Comparison of ENCODE assay signal across 8 mouse cellular contexts in the genomic region with DNA sequence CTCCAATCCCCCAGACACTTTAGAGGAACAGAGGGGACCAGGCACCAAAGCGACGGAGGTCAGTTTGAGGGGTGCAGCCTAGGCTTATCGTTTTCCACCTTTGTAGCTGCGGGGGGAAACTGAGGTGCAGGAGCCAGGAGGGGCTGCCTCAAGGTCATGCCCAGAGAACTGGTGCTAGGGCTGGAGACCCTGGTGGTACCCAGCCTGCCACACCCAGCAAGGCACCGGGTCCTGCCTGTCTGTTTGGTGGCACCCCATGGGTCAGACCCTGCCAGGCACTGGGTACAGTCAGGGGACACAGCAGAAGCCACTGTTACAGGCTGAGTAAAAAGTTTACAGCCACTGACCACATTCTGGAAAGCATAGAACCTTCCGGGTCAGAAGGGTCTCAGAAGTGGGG. TPM values are rescaled to one million over a fixed set of nuclear protein-coding genes. Genes with fewer than 3 reads are reported as not detected.
DNase-seq lines count a peak whose midpoint lies in the region; ATAC-seq and TF ChIP-seq lines count a peak whose summit lies in the region.

No protein-coding gene starts in this region.

- ATAC-seq in liver, embryonic 11.5 days (replicated peaks; ENCODE audit: low FRiP score), result no peak
- no peak for ATAC-seq in liver, postnatal 0 days
- ATAC-seq in intestine, embryonic 14.5 days (replicated peaks; ENCODE audit: low FRiP score, low TSS enrichment, low read depth), result no peak
- no peak for ATAC-seq in neural tube, embryonic 13.5 days (ENCODE audit: low read depth)
- no peak for ATAC-seq in megakaryocyte, adult 5-6 weeks (ENCODE audit: poor library complexity, severe bottlenecking)

- peaks cover 8% of the 10 kb centered on the region for H3K4me1 ChIP-seq in liver, embryonic 11.5 days (replicated peaks; ENCODE audit: control insufficient read depth, insufficient read depth, low read length)
- H3K4me1 ChIP-seq in liver, postnatal 0 days (ENCODE audit: insufficient read depth), result peaks cover 3% of the 10 kb centered on the region; the same call in 1 of the 2 replicates
- peaks cover 67% of the 10 kb centered on the region for H3K4me1 ChIP-seq in forebrain, embryonic 10.5 days
- H3K4me1 ChIP-seq in intestine, embryonic 14.5 days (replicated peaks; ENCODE audit: control insufficient read depth, insufficient read depth, low read length), result peaks cover 14% of the 10 kb centered on the region
- H3K4me1 ChIP-seq in neural tube, embryonic 13.5 days (replicated peaks), result peaks cover 39% of the 10 kb centered on the region

- H3K36me3 ChIP-seq in liver, embryonic 11.5 days (ENCODE audit: control insufficient read depth, insufficient read depth, low read length), result no peaks in the 10 kb centered on the region; the same call in 1 of the 2 replicates
- H3K36me3 ChIP-seq in liver, postnatal 0 days (replicated peaks; ENCODE audit: insufficient read depth, low read length), result no peaks in the 10 kb centered on the region
- H3K36me3 ChIP-seq in forebrain, embryonic 10.5 days (replicated peaks), result peaks cover 37% of the 10 kb centered on the region
- H3K36me3 ChIP-seq in intestine, embryonic 14.5 days (ENCODE audit: control insufficient read depth, insufficient read depth, low read length), result peaks cover 10% of the 10 kb centered on the region
- peaks cover 7% of the 10 kb centered on the region; the same call in 1 of the 2 replicates for H3K36me3 ChIP-seq in neural tube, embryonic 13.5 days

- H3K27me3 ChIP-seq in liver, embryonic 11.5 days (replicated peaks; ENCODE audit: control insufficient read depth, insufficient read depth, low read length), result peaks cover 36% of the 10 kb centered on the region
- peaks cover 39% of the 10 kb centered on the region for H3K27me3 ChIP-seq in liver, postnatal 0 days (ENCODE audit: insufficient read depth, low read length)
- peaks cover 38% of the 10 kb centered on the region for H3K27me3 ChIP-seq in forebrain, embryonic 10.5 days (ENCODE audit: poor library complexity, severe bottlenecking)
- H3K27me3 ChIP-seq in intestine, embryonic 14.5 days (replicated peaks; ENCODE audit: control insufficient read depth, insufficient read depth, low read length), result no peaks in the 10 kb centered on the region
- no peaks in the 10 kb centered on the region for H3K27me3 ChIP-seq in neural tube, embryonic 13.5 days

- no peak for DNase-seq in liver, embryonic 11.5 days (ENCODE audit: low spot score)
- DNase-seq in liver, postnatal 0 days, result no peak
- no peak for DNase-seq in forebrain, embryonic 10.5 days (ENCODE audit: extremely low spot score, low spot score)
- DNase-seq in intestine, embryonic 14.5 days (ENCODE audit: low spot score), result no peak
- no peak for DNase-seq in right cerebral cortex, postnatal 25 days
- DNase-seq in left cerebral cortex, postnatal 10 days (ENCODE audit: extremely low spot score in 1 of 2, low spot score in 2 of 2), result no peak

- peak overlapping the region; percentile 76 for H3K4me2 ChIP-seq in liver, embryonic 11.5 days
- no peak overlapping the region for H3K4me2 ChIP-seq in liver, postnatal 0 days (ENCODE audit: low read depth, low read length)
- H3K4me2 ChIP-seq in intestine, embryonic 14.5 days (ENCODE audit: low read length), result peak overlapping the region; percentile 71
- peak overlapping the region; percentile 93 for H3K4me2 ChIP-seq in neural tube, embryonic 13.5 days

- WGBS in liver, embryonic 11.5 days, result 52% methylated on average over 6 of the region's 6 CpGs
- 57% methylated on average over 6 of the region's 6 CpGs for WGBS in liver, postnatal 0 days (ENCODE audit: insufficient replicate concordance)
- WGBS in forebrain, embryonic 10.5 days, result 53% methylated on average over 6 of the region's 6 CpGs
- WGBS in intestine, embryonic 14.5 days, result 39% methylated on average over 6 of the region's 6 CpGs
- WGBS in neural tube, embryonic 13.5 days, result 51% methylated on average over 6 of the region's 6 CpGs

- intact Hi-C loops in left cerebral cortex, postnatal 10 days (cut with DNase I), result no loop called here

- H3K27ac ChIP-seq in liver, embryonic 11.5 days (ENCODE audit: low read depth, low read length), result no peak overlapping the region
- H3K27ac ChIP-seq in liver, postnatal 0 days (ENCODE audit: low read depth), result no peak overlapping the region
- peak overlapping the region; percentile 90 for H3K27ac ChIP-seq in forebrain, embryonic 10.5 days
- no peak overlapping the region for H3K27ac ChIP-seq in intestine, embryonic 14.5 days (ENCODE audit: low read depth)
- H3K27ac ChIP-seq in neural tube, embryonic 13.5 days (replicated peaks), result no peak overlapping the region

- no peak for TF ChIP-seq CTCF in liver, postnatal 0 days (IDR thresholded peaks at IDR 0.05; ENCODE audit: low read depth)

- no peaks in the 10 kb centered on the region for H3K9me3 ChIP-seq in liver, embryonic 11.5 days (ENCODE audit: control insufficient read depth, low read length)
- H3K9me3 ChIP-seq in liver, postnatal 0 days (ENCODE audit: low read length), result no peaks in the 10 kb centered on the region
- no peaks in the 10 kb centered on the region for H3K9me3 ChIP-seq in forebrain, embryonic 10.5 days
- H3K9me3 ChIP-seq in intestine, embryonic 14.5 days (ENCODE audit: control insufficient read depth, low read length), result no peaks in the 10 kb centered on the region
- H3K9me3 ChIP-seq in neural tube, embryonic 13.5 days, result no peaks in the 10 kb centered on the region

- H3K4me3 ChIP-seq in liver, embryonic 11.5 days (ENCODE audit: low read depth, low read length), result peak overlapping the region; percentile 64
- no peak overlapping the region for H3K4me3 ChIP-seq in liver, postnatal 0 days (ENCODE audit: low read depth, low read length)
- peak overlapping the region; percentile 92 for H3K4me3 ChIP-seq in forebrain, embryonic 10.5 days
- peak overlapping the region; percentile 70 for H3K4me3 ChIP-seq in intestine, embryonic 14.5 days (ENCODE audit: low read depth, low read length)
- peak overlapping the region; percentile 89 for H3K4me3 ChIP-seq in neural tube, embryonic 13.5 days

- TF ChIP-seq EP300 in liver, postnatal 0 days (IDR thresholded peaks at IDR 0.05; ENCODE audit: low read depth), result no peak

- peak overlapping the region; percentile 65 for H3K9ac ChIP-seq in liver, embryonic 11.5 days (ENCODE audit: low read depth, low read length)
- H3K9ac ChIP-seq in liver, postnatal 0 days (replicated peaks), result no peak overlapping the region
- peak overlapping the region; percentile 83 for H3K9ac ChIP-seq in intestine, embryonic 14.5 days (ENCODE audit: low read length)
- peak overlapping the region; percentile 98 for H3K9ac ChIP-seq in neural tube, embryonic 13.5 days

RNA-seq across cellular contexts. Expression of a gene that starts 1.0 kb away (rescaled TPM):
- 9.4 and 10.7 TPM in 2 replicates for polyA plus RNA-seq in liver, embryonic 11.5 days (2014; fragmentation: Nextera tagmentation; extraction: Ambion mirVana)
- 0.15 and 0.18 TPM in 2 replicates for polyA plus RNA-seq in liver, postnatal 0 days (2015; fragmentation: Nextera tagmentation; extraction: Ambion mirVana)
- polyA plus RNA-seq in forebrain, embryonic 10.5 days (2016; fragmentation: Nextera tagmentation; extraction: Ambion mirVana), result 23.2 and 24.2 TPM in 2 replicates
- polyA plus RNA-seq in intestine, embryonic 14.5 days (2014; fragmentation: Nextera tagmentation; extraction: Ambion mirVana), result 10.2 and 12.2 TPM in 2 replicates
- polyA plus RNA-seq in neural tube, embryonic 13.5 days (2015; fragmentation: Nextera tagmentation; extraction: Ambion mirVana), result 34.0 and 34.8 TPM in 2 replicates
- total RNA-seq in left cerebral cortex, postnatal 10 days (2021), result 10 to 100 TPM; 18.4 to 19.1 TPM
- total RNA-seq in megakaryocyte, adult 5-6 weeks (2015), result 0.49 TPM in 1 of 2 replicates, not detected in the other
- 0.12 TPM in 1 of 2 replicates, not detected in the other for total RNA-seq in megakaryocyte, adult 5-6 weeks (2017)

RNA-seq across cellular contexts. Expression of a gene that starts 7.5 kb away (rescaled TPM):
- 21.8 and 27.4 TPM in 2 replicates for polyA plus RNA-seq in liver, embryonic 11.5 days (2014; fragmentation: Nextera tagmentation; extraction: Ambion mirVana)
- 6.7 and 6.8 TPM in 2 replicates for polyA plus RNA-seq in liver, postnatal 0 days (2015; fragmentation: Nextera tagmentation; extraction: Ambion mirVana)
- polyA plus RNA-seq in forebrain, embryonic 10.5 days (2016; fragmentation: Nextera tagmentation; extraction: Ambion mirVana), result 9.8 and 10.7 TPM in 2 replicates
- 15.8 and 16.7 TPM in 2 replicates for polyA plus RNA-seq in intestine, embryonic 14.5 days (2014; fragmentation: Nextera tagmentation; extraction: Ambion mirVana)
- 11.4 and 16.3 TPM in 2 replicates for polyA plus RNA-seq in neural tube, embryonic 13.5 days (2015; fragmentation: Nextera tagmentation; extraction: Ambion mirVana)
- total RNA-seq in left cerebral cortex, postnatal 10 days (2021), result 1 to 10 TPM; 4.5 TPM
- 19.3 and 21.0 TPM in 2 replicates for total RNA-seq in megakaryocyte, adult 5-6 weeks (2015)
- 18.8 and 20.9 TPM in 2 replicates for total RNA-seq in megakaryocyte, adult 5-6 weeks (2017)

RNA-seq across cellular contexts. Expression of a gene that starts 14.5 kb away (rescaled TPM):
- polyA plus RNA-seq in liver, embryonic 11.5 days (2014; fragmentation: Nextera tagmentation; extraction: Ambion mirVana), result 22.5 and 25.1 TPM in 2 replicates
- 87.0 and 93.3 TPM in 2 replicates for polyA plus RNA-seq in liver, postnatal 0 days (2015; fragmentation: Nextera tagmentation; extraction: Ambion mirVana)
- polyA plus RNA-seq in forebrain, embryonic 10.5 days (2016; fragmentation: Nextera tagmentation; extraction: Ambion mirVana), result 90.9 and 116 TPM in 2 replicates
- polyA plus RNA-seq in intestine, embryonic 14.5 days (2014; fragmentation: Nextera tagmentation; extraction: Ambion mirVana), result 76.4 and 81.6 TPM in 2 replicates
- 325 and 351 TPM in 2 replicates for polyA plus RNA-seq in neural tube, embryonic 13.5 days (2015; fragmentation: Nextera tagmentation; extraction: Ambion mirVana)
- 100 to 1,000 TPM; 138 to 151 TPM for total RNA-seq in left cerebral cortex, postnatal 10 days (2021)
- 11.7 and 13.8 TPM in 2 replicates for total RNA-seq in megakaryocyte, adult 5-6 weeks (2015)
- total RNA-seq in megakaryocyte, adult 5-6 weeks (2017), result 29.3 and 32.1 TPM in 2 replicates

RNA-seq across cellular contexts. Expression of a gene that starts 32.2 kb away (rescaled TPM):
- polyA plus RNA-seq in liver, embryonic 11.5 days (2014; fragmentation: Nextera tagmentation; extraction: Ambion mirVana), result 19.2 and 20.1 TPM in 2 replicates
- polyA plus RNA-seq in liver, postnatal 0 days (2015; fragmentation: Nextera tagmentation; extraction: Ambion mirVana), result 3.0 and 4.3 TPM in 2 replicates
- 19.1 and 19.8 TPM in 2 replicates for polyA plus RNA-seq in forebrain, embryonic 10.5 days (2016; fragmentation: Nextera tagmentation; extraction: Ambion mirVana)
- polyA plus RNA-seq in intestine, embryonic 14.5 days (2014; fragmentation: Nextera tagmentation; extraction: Ambion mirVana), result 25.5 and 28.9 TPM in 2 replicates
- 31.0 and 35.8 TPM in 2 replicates for polyA plus RNA-seq in neural tube, embryonic 13.5 days (2015; fragmentation: Nextera tagmentation; extraction: Ambion mirVana)
- 100 to 1,000 TPM in 1 of 2 experiments, 10 to 100 TPM in 1; 92.6 to 103 TPM for total RNA-seq in left cerebral cortex, postnatal 10 days (2021)
- 29.5 and 29.6 TPM in 2 replicates for total RNA-seq in megakaryocyte, adult 5-6 weeks (2015)
- 22.4 and 36.1 TPM in 2 replicates for total RNA-seq in megakaryocyte, adult 5-6 weeks (2017)

RNA-seq across cellular contexts. Expression of a gene that starts 39.7 kb away (rescaled TPM):
- 2.8 and 3.1 TPM in 2 replicates for polyA plus RNA-seq in liver, embryonic 11.5 days (2014; fragmentation: Nextera tagmentation; extraction: Ambion mirVana)
- 0.11 and 0.18 TPM in 2 replicates for polyA plus RNA-seq in liver, postnatal 0 days (2015; fragmentation: Nextera tagmentation; extraction: Ambion mirVana)
- polyA plus RNA-seq in forebrain, embryonic 10.5 days (2016; fragmentation: Nextera tagmentation; extraction: Ambion mirVana), result 6.8 and 7.3 TPM in 2 replicates
- polyA plus RNA-seq in intestine, embryonic 14.5 days (2014; fragmentation: Nextera tagmentation; extraction: Ambion mirVana), result 7.1 and 8.5 TPM in 2 replicates
- 53.9 and 55.1 TPM in 2 replicates for polyA plus RNA-seq in neural tube, embryonic 13.5 days (2015; fragmentation: Nextera tagmentation; extraction: Ambion mirVana)
- total RNA-seq in left cerebral cortex, postnatal 10 days (2021), result 100 to 1,000 TPM; 394 to 415 TPM
- total RNA-seq in megakaryocyte, adult 5-6 weeks (2015), result 1.6 and 2.2 TPM in 2 replicates
- 1.4 TPM in 1 of 2 replicates, not detected in the other for total RNA-seq in megakaryocyte, adult 5-6 weeks (2017)
